Mouse (Mus musculus) cerebellum, adult 2 months (tissue): ENCODE data around the gene Gm11627. TPM values are rescaled to one million over a fixed set of nuclear protein-coding genes. Genes with fewer than 3 reads are reported as not detected.
"Not testable (repeated sequence)": the region's sequence is repeated elsewhere in the genome, so short reads cannot be mapped to it uniquely, and the experiment has no call there.

Experiments used
- DNase-seq, 2 experiments: peaks; one replicate each; pipeline ENCODE4 v3.0.0; 2021
- H3K27ac ChIP-seq: fragments of 200-500 bp; 2 replicates; pipeline ENCODE4 v1.5.1; 2012; ENCODE audit warnings: low read length, control low read depth, inconsistent platforms; ENCODE audit not compliant: insufficient read depth
- H3K27me3 ChIP-seq: fragments of 200-500 bp; 2 replicates; pipeline ENCODE4 v1.6.1; 2012; ENCODE audit warnings: inconsistent platforms, mild to moderate bottlenecking, low read length, moderate library complexity; ENCODE audit not compliant: control insufficient read depth, insufficient read depth
- H3K4me1 ChIP-seq: fragments of 200-500 bp; 2 replicates; pipeline ENCODE4 v1.6.1; 2011; ENCODE audit warnings: low read length; ENCODE audit not compliant: control insufficient read depth, insufficient read depth
- H3K4me3 ChIP-seq: fragments of 200-500 bp; replicated peaks from 2 replicates; pipeline ENCODE3; 2011; ENCODE audit warnings: mild to moderate bottlenecking, low read depth, low read length, control low read depth; ENCODE audit not compliant: insufficient read depth
- CTCF ChIP-seq: fragments of 200-500 bp; IDR thresholded peaks from 2 replicates; pipeline ENCODE4 v1.5.1; 2011; ENCODE audit warnings: low read depth, mild to moderate bottlenecking, control low read depth, low read length, moderate library complexity, borderline replicate concordance; ENCODE audit not compliant: insufficient read depth
- POLR2A ChIP-seq: fragments of 200-500 bp; IDR thresholded peaks from 2 replicates; pipeline ENCODE4 v1.6.1; 2011; ENCODE audit warnings: low read length, control low read depth, borderline replicate concordance; ENCODE audit not compliant: insufficient read depth
- WGBS: fragments of 180-500 bp; shearing (Covaris S2); methylation state at CpG from one replicate; pipeline ENCODE4 v1.1.7; 2018; 5-methylcytosine and 5-hydroxymethylcytosine counted together
- polyA plus RNA-seq: library from polyadenylated mRNA; depleted of rRNA; stranded (reverse); fragments of >200 nt; gene quantifications from 2 replicates; pipeline ENCODE4 v1.2.3, GENCODE M21; 2012; rRNA removed

The Gm11627 gene
- polyA plus RNA-seq, 1 experiment, result 1.1 TPM

DNA sequence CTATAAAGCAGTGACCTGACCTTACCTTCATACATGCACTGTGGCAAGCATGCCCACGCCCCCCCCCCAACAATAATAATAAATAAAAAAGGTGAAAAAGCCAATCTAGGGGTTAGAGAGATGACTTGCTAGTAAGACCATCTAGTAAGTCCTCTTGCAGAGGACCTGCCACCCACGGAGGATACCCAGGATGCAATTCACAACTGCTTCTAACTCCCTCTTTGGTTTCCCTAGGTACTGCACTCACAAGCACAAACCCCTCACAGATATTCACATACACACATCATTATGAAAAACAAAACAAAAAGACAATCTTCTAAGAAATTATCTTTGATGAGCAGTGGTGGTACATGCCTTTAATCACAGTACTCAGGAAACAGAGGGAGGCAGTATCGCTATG lies 27.2 kb downstream of the Gm11627 start:
- TF ChIP-seq POLR2A (no peak), CTCF (no peak)
- no peak overlapping the region for H3K27ac ChIP-seq
- peaks cover 6% of the 10 kb centered on the region for H3K4me1 ChIP-seq
- no peak overlapping the region for H3K4me3 ChIP-seq
- H3K27me3 ChIP-seq, result no peaks in the 10 kb centered on the region
- DNase-seq, result no peak
- WGBS, result 87% methylated on average over 3 of the region's 3 CpGs

- no peak overlapping the region for H3K27ac ChIP-seq
- no peak overlapping the region for H3K4me3 ChIP-seq
- no peaks in the 10 kb centered on the region for H3K27me3 ChIP-seq
- TF ChIP-seq POLR2A (no peak), CTCF (no peak)
- no peak for DNase-seq
- peaks cover 6% of the 10 kb centered on the region for H3K4me1 ChIP-seq
Measured at GRCm38 (mm10) chr11:102551176-102551575, 28.1 kb downstream of the Gm11627 start.

DNA sequence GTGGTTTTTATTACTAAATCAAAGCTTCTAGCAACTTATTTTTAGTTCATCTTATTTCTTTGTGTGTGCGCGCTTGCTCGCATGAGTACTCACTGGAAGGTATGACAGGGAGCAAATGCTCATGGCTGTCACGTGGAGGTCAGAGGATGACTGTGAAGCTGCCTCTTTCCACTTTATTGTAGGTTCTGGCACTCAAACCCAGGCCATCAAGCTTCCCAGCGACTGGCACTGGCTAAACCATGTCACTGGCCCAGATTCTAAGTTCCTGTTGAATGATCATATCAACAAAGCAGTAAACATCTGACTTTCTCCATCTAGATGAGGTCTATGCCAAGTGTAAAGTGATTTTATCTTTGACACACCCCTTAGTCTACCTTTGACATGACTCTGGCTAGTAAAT lies 37.8 kb downstream of the Gm11627 start:
- Histone ChIP-seq H3K4me3 (no peak overlapping the region), H3K4me1 (peaks cover 12% of the 10 kb centered on the region), H3K27ac (no peak overlapping the region), H3K27me3 (no peaks in the 10 kb centered on the region)
- no peak for DNase-seq
- 74% methylated on average over 5 of the region's 5 CpGs for WGBS
- TF ChIP-seq POLR2A (no peak), CTCF (no peak)

GRCm38 (mm10) chr11:102540286-102540685 lies 39.0 kb downstream of the Gm11627 start:
- H3K4me3 ChIP-seq, H3K27ac ChIP-seq, H3K4me1 ChIP-seq, DNase-seq, H3K27me3 ChIP-seq: not testable (repeated sequence)

GRCm38 (mm10) chr11:102539690-102540089 lies 39.6 kb downstream of the Gm11627 start:
- H3K4me3 ChIP-seq, result no peak overlapping the region
- no peaks in the 10 kb centered on the region for H3K27me3 ChIP-seq
- H3K4me1 ChIP-seq, result peaks cover 4% of the 10 kb centered on the region
- no peak overlapping the region for H3K27ac ChIP-seq
- no peak for TF ChIP-seq CTCF
- TF ChIP-seq POLR2A, result no peak
- no peak for DNase-seq
- 76% methylated on average over 1 of the region's 1 CpGs for WGBS

DNA sequence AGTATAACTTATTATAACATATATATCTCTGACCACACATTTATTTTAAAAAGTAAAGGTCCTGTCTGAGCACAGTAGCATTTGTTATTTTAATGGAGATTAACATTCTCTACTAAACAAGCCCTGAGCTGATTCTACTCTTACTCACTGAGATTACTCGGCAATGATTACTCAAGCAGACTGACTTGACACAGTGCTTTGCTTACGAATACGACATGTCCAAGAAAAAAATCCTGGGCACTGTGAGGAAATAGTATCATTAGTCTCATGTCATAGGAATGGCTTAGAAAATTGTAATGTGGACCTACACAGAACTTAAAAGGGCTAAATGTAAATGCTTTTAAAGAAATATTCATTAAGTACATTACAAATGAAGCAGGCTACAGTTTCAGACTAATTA lies 43.1 kb downstream of the Gm11627 start:
- WGBS, result 38% methylated on average over 3 of the region's 3 CpGs
- DNase-seq, result no peak
- Histone ChIP-seq H3K4me1 (no peaks in the 10 kb centered on the region; the same call in 1 of the 2 replicates), H3K27me3 (no peaks in the 10 kb centered on the region), H3K27ac (no peak overlapping the region), H3K4me3 (no peak overlapping the region)
- no peak for TF ChIP-seq CTCF
- TF ChIP-seq POLR2A, result no peak

GRCm38 (mm10) chr11:102534078-102534477 lies 45.2 kb downstream of the Gm11627 start:
- TF ChIP-seq POLR2A (no peak), CTCF (no peak)
- no peak for DNase-seq
- Histone ChIP-seq H3K4me3 (no peak overlapping the region), H3K27me3 (no peaks in the 10 kb centered on the region), H3K27ac (no peak overlapping the region), H3K4me1 (no peaks in the 10 kb centered on the region; the same call in 1 of the 2 replicates)
- WGBS, result 89% methylated on average over 2 of the region's 2 CpGs

DNA sequence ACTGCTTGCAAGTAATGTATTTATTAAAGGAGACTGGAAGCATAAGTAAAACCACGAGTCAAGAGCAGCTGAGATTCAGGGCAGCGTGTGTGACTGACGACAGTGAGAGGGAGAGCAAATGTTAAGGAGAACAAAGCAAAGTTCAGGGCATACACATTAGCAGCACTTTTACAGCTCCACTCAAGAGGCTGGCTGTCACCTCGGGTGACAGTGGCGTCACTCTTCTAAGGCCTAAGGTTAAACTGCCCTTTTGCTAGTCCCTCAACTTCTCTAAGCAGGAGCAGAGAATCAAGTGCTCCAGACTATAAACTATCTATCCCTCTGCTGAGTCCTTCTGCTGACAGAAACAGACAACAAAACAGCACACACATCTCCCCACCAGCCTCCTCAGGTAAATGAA lies 47.8 kb downstream of the Gm11627 start:
- H3K4me3 ChIP-seq, result no peak overlapping the region
- no peak overlapping the region for H3K27ac ChIP-seq
- TF ChIP-seq CTCF (no peak), POLR2A (no peak)
- WGBS, result 56% methylated on average over 5 of the region's 5 CpGs
- no peaks in the 10 kb centered on the region for H3K27me3 ChIP-seq
- no peak for DNase-seq
- H3K4me1 ChIP-seq, result no peaks in the 10 kb centered on the region; the same call in 1 of the 2 replicates

Other genes with a start within 250 kb of the Gm11627 start
- gene Slc4a1, start 213.3 kb downstream of the Gm11627 start, polyA plus RNA-seq, result 0.72 and 0.90 TPM in 2 replicates
- gene Rundc3a, start 186.1 kb downstream of the Gm11627 start, polyA plus RNA-seq, result 446 and 460 TPM in 2 replicates
- gene Slc25a39, start 171.5 kb downstream of the Gm11627 start, polyA plus RNA-seq, result 124 and 126 TPM in 2 replicates
- gene Grn, start 149.1 kb downstream of the Gm11627 start, polyA plus RNA-seq, result 58.4 TPM in 2 replicates
- 57.8 and 60.3 TPM in 2 replicates for gene Fam171a2, start 131.8 kb downstream of the Gm11627 start, polyA plus RNA-seq
- 2.8 and 4.0 TPM in 2 replicates for gene Itga2b, start 109.3 kb downstream of the Gm11627 start, polyA plus RNA-seq
- 64.7 and 66.9 TPM in 2 replicates for gene Gpatch8, start 23.1 kb downstream of the Gm11627 start, polyA plus RNA-seq
- 2.7 and 2.9 TPM in 2 replicates for gene Fzd2, start 24.9 kb upstream of the Gm11627 start, polyA plus RNA-seq
- gene Meioc, start 84.3 kb upstream of the Gm11627 start, polyA plus RNA-seq, result not detected in 2 replicates
- gene Ccdc43, start 118.3 kb upstream of the Gm11627 start, polyA plus RNA-seq, result 24.6 and 25.0 TPM in 2 replicates
- 207 and 239 TPM in 2 replicates for gene Adam11, start 182.0 kb upstream of the Gm11627 start, polyA plus RNA-seq
- 6.4 and 7.9 TPM in 2 replicates for gene Gjc1, start 240.2 kb upstream of the Gm11627 start, polyA plus RNA-seq